Mouse (Mus musculus) left cerebral cortex, adult 11 months (tissue): ENCODE results near the gene Bicc1.
"Not testable (repeated sequence)": the region's sequence is repeated elsewhere in the genome, so short reads cannot be mapped to it uniquely, and the experiment has no call there.

Experiments
- DNase-seq: peaks from one replicate; pipeline ENCODE4 v3.0.0; 2022; ENCODE audit warnings: low spot score

Bicc1 gene

DNA sequence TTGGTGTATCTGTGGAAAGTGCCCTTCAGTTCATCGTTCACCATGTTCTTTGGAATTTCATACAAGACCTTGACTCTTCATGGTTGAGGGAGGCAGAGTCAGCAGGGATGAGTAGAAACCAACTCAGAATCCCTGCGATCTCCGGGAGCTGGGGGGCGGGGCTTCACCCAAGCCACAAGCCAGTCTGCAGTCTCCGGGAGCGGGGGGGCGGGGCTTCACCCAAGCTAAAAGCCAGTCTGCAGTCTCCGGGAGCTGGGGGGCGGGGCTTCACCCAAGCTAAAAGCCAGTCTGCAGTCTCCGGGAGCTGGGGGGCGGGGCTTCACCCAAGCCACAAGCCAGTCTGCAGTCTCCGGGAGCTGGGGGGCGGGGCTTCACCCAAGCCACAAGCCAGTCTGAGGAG, 213.4 kb downstream of the Bicc1 start:
- not testable (repeated sequence) for DNase-seq

DNA sequence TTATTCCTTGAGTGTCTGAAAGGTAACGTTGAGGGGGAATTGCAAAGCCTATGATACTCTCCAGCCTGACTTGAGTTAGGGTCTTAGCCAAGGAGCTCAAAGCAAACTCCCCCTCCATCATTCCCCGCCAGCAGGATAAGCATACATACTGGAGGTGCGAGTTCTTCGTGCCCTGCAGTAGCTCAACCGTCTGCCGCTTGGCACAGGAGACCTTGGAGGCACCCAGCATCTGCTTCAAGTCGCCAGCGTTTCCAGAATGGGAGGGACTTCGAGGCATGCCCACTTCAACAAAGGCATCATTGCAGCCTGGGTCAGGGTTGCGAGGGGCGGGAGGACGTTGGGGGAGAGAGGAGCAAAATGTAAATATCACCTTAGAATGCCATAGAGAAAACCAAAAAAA, 214.4 kb downstream of the Bicc1 start:
- no peak for DNase-seq

DNA sequence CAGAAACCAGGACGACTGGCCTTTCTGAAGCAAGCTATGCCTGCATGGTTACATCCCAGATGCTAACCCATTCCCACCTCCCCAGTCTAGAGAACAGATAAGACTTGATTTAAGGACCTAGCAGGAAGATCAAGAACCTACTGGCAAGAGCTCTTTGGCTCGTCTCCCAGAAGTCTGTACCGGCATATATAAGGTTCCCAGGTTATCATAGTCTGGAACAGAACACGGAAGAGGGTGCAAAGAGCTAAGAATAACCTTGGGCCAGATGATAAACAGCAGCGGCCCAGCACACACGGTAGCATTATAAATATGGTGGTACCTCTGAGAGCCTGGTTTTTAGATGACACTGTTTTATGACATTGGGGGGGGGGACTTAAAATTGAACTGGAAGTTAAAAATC, 217.9 kb downstream of the Bicc1 start:
- no peak for DNase-seq

DNA sequence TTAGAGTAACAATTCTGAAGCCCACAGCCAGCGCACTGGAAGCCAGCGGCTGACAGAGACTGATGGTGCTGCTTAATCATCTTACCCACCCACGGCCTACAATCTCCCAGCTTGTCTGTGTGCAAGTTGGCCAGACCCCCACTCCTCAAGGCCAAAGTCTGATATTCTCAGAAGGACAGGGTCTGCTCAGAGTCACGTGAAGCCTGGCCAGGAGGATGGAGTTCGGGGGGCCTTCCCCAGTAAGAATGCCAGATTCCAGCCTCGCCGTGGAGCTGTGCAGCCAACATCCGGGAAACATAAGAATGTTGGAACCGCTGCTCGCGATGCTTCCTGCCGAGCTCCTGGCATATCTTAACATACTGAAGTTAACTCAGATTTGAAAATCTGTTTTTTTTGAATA, 219.7 kb downstream of the Bicc1 start:
- no peak for DNase-seq

DNA sequence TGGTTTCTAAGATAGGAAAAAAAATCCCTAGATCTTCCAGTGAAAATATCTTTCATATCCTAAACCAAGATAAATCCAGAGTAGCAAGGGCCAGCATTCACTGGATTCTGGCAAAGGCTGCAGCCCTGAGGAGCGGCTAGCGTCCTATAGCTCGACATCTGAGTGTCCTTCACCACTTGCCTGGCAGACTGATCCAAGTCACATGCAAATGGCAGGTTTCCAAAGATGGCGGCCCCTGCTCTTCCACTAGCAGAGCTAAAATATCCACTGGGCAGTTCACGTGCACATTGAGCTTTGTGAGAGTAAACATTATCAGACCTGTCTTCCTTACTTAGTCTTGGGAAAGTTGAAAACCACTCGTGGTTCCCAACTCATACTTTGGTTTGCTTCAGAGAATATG, 222.1 kb downstream of the Bicc1 start:
- DNase-seq, result no peak

DNA sequence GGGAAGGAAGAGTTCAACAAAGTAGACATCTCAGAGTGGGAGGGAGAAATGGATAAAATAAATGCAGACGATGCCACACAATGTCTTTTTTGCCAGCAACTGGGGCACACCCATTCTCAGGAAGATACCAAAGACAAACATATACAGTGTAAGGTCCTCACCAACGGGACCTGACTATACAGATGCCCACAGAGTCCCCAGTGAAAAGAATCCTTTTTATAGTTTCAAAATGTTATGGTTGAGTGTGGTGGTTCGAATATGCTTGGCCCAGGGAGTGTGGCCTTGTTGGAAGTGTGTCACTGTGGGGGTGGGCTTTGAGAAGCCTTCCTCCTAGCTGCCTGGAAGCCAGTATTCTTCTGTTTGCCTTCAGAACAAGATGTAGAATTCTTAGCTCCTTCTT, 223.5 kb downstream of the Bicc1 start:
- DNase-seq, result no peak

DNA sequence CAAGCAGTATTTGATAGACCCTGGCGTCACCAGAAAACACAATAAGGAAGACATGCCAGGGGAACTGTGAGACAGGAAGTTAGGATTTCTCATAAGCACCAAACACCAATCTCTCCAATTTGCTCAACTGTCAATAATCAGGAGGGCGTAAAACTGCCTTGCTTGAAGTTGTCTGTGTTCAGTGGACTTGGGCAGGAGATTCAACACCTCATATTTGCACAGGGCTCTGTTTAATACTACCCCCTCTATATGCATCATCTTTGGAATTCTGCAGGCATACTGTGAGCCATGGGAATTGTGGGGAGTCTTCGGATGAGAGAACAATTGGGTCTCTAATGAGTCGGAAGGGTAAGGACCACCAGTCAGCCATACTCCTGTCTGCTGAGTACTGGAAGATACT, 233.4 kb downstream of the Bicc1 start:
- no peak for DNase-seq

DNA sequence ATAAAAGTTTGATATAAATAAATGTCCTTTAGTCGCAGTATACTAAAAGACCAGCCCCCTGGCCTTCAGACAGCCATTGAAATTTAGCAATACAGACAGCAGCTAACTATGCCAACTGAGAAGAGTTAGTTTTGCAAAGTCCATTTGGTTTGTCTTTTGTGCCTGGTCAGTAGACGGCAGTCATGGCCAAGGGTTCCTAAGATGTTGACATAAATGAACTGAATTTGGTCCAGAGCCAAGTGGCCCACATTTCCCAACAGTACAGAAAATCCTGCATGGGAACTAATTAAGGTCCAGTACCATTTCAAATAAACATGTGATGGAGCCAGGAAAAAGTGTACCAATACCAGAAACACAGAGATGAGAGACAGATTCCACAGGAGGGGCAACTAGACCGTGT, 235.2 kb downstream of the Bicc1 start:
- DNase-seq, result no peak

DNA sequence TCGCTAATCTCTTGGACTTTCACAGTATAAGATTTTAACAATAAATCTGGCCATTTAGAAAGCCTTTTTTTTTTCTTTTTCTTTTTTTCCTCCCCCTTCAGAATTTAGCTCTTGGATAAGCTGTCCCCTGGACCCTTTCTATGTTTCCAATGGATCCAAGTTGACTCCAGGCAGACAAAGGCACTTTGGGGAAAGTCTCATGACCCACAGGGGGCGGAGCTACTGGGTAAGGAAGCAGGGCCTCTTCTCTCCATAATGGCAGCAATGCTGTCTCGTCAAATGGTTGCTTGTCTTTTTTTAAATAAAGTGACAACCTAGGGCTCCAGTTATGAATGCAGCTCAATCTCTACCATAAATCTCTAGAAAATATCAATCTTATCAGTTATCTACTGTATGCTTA, 235.6 kb downstream of the Bicc1 start:
- DNase-seq, result no peak

DNA sequence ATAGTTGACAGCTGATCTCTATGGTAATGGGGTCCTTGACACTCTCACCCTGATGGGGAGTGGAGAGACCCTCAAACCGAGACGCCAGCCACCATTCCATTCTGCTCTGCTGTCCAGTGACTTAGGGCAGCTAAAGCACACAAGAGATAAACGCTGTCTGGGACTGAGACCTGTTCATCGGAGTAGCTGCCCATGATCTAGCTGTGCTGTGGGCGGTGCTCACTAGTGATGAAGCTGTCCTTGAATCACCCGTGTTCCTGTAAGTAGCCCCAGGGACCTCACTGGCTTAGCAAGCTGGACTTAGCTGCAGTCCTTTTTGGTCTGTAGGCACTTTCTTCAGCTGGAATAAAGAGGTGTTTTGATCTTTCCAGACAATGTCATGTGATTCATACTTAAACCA, 238.0 kb downstream of the Bicc1 start:
- no peak for DNase-seq

DNA sequence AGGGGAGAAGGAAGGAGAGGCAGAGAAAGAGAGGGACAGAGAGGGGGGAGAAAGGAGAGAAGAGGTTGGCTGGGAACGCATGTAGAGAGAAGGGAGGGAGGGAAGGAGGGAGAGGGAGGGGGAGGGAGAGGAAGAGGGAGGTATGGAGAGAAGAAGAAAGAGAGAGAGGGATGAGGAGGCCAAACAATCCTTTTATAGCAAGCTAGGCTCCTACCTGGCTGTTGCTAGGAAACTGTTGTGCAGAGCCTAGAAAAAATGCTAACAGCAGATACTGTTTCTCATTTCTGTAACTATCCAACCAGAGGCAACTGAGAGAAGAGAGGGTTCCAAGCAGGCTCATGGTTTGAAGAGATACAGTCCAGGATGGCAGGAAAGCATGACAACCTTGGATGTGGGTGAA, 239.6 kb downstream of the Bicc1 start:
- DNase-seq, result no peak

DNA sequence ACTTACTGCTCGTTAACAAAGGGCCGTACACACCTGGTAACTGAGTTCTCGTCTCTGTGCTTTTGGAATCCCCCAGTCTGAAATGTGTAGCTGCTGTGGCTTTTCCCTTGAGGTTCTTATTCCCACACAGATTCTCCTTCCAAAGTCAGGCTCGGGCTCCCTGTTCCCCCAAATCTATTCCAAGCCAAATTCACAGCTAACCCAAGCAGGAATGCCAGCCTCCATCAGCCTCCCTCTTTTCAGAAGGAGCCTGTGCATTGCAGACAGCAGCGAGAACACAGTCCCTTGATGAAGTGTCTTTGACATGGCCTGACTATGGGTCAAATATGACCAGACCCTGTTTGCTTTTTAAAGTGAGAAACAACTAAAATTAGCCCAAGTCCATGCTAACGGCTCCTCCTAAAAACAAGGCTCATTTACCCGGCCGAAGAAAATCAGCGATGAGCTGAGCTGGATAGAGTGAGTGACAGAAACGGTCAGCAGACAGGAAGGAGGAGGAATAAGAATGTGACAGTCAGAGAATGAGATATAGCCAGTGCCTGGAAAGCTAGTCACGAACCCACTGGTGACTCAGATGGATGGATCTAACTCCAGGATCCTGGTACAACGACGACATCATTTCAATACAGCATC, 240.4 kb downstream of the Bicc1 start:
- no peak for DNase-seq

DNA sequence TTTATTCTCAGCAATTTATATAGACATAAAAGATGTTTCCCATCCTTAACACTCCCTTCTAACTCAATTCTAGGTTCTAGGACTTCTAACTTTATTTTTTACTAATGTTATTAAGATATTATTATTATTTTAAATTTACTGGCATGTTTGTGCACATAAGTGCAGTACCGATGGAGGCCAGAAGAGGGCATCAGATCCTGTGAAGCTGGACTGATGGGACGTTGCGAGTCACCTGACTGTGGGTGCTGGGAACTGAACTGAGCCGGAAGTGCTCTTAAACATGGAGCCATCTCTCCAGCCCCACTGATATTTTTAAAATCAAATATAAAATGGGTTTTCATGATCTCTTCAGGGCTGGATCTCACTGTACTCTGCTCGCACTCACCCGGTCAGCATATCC, 242.8 kb downstream of the Bicc1 start:
- DNase-seq, result no peak

DNA sequence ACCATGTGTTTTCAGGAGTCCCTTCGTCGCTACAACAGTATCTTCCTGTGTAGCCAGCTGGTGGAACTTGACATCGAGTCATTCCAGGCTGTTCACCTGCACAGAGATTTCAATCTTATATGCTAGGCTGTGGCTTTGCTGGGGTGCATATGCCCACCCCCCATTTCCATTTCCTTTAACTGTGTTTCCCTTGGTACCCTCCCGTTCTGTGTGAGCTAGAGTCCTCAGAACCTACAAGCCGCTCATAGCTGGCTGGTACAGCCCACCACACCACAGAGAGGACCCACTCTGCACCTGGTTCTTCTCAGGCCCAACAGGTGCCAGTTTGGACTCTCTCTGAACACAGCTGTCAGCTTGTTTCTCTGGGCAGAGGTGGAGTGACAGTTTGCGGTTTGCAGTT, 244.4 kb downstream of the Bicc1 start:
- no peak for DNase-seq

DNA sequence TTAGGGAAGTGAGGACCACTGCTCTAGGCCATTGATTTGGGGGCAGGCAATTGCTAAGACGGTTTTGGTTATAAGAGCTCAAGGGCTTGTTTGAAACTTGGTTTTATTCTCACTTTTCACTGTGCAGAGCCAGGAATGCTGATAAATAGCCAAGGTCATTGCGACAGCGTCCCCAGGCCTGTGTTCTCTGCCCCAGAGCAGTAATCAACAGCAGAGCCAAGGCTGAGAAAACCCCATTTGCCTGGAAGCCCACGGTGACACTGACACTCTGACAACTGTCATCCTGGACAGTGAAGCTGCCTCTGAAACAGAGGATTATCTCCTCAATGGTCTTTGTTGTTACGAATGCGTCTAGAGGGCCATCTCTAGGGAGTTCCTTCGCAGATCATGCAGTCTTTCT, 255.6 kb downstream of the Bicc1 start:
- no peak for DNase-seq

DNA sequence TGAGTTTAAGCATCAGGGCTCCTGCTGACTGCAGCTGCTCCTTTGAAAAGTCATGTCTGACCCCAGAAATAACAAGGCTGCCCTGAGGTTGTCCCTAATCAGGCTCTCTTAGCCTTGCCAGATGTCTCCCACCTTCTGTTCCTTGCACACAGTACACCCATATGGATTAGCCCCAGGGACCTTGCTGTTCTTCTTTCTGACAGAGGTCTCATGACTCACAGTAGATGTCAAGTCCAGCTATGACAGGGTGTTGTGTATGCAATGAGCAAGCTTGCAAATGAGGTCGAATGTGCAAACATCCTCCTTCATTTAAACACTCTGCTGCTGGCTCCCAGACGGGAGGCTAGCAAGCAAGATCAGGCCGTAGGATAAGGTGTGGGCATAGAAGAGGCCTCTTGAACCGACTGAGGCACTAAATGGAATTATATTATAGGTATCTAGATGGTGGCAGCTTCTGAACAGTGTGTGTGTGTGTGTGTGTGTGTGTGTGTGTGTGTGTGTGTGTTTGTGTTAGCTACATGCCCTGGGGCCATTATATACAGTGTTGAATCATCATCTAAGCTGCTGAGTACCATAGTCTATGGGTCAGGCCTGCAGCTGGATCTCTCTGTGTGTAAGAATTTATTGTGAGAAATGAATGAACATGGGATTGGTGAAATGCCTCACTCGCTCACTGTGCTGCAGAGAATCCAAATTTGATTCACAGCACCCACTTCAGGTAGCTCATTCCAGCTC, 256.6 kb downstream of the Bicc1 start:
- DNase-seq, result no peak

DNA sequence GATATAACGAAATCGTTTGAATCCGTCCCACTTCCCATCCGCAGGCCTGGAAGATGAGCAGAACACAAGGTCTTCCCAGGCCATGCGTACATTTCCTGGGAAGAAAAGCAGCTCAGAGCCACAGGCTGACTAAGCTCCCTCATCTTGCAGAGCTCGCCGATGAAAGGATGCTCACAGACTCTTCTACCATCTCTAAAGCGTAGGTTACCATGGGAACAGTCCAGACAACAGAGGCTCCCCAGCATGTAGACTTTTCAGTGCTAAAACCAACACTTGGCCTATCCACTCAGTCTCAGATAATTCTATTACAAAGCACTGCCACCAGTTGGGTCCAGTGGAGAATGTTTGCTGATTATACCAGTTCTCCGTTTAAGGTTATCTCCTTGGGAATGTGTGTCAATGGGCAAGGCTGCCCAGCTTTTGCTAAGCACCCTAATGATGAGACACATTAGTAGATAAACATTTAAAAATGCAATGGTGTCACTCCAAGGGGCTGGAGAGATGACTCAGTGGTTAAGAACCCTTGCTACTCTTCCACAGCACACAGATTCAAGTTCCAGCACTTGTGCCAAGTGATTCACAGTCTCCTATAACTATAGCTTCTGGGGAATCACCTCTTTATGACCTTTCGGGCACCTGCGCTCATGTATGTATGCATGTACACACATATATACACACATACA, 258.2 kb downstream of the Bicc1 start:
- peak; percentile 25 for DNase-seq

DNA sequence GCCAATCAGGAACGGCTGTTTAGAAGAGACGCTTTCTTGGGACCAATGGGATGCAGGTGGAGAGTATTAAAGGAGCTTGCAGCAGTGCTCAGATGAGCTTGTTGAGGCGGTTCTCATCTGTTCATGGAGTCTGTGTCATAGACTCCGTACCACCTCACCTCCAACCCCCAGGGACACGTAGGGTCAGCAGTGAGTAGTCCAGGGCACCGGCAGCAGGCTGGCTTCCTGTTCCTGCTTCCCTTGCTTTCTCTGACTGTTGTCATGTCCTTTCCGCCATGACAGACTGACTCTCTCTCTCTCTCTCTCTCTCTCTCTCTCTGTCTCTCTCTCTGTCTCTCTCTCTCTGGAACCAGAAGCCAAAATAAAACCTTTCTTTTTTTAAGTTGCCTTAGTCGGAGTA, 263.6 kb downstream of the Bicc1 start:
- no peak for DNase-seq

DNA sequence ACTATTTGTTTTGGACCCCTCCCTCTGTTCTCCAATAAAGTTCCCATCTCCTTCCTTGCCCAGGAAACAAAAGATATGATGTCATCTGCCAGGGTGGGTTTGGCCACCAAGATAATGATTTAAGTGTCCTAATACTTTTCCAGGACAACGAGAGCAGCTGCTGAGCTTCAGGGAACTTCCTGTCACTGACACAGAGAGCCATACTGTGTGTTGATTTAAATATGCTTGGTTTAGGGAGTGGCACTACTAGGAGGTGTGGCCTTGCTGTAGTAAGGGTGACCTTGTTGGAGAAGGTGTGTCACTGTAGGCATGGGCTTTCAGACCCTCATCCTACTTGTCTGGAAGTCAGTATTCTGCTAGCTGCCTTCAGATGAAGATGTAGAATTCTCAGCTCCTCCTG, 281.5 kb downstream of the Bicc1 start:
- no peak for DNase-seq

DNA sequence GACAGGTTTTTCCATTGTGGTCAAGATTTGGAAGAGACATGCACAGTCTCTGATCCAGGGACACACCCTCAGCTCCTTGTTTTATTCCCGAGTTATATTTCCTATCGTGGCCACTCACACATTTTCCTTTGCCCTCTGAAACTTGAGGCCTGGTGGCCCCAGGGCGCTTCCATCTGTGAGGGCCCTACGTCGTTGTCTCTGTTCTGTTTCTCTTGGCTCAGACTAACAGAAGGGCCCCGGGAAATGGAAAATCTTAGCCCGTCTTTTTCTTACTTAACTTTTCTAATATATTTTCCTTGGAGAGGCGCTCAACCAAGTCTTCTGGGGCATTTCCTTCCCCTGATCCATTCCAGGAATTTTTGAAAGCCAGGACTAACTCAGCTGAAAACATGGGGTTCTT, 281.9 kb downstream of the Bicc1 start:
- no peak for DNase-seq

DNA sequence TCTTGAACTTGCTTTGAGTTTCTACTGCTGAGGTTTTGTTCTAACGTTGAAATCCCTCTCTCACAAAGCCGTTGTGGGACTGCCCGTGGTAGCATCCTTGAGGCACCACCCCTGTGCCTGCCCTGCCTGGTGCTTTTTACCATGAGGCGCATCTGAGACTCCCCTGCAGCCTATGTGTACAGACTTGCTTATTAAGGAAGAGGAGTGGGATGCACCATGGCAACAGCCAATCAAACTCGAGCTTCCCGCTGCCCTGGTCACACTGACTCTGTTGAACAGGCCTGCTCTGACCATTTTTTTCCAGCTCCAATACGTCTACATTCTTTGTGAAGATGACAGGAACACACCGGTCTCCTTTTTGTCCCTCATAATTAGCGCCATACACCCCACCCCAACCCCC, 283.0 kb downstream of the Bicc1 start:
- no peak for DNase-seq

DNA sequence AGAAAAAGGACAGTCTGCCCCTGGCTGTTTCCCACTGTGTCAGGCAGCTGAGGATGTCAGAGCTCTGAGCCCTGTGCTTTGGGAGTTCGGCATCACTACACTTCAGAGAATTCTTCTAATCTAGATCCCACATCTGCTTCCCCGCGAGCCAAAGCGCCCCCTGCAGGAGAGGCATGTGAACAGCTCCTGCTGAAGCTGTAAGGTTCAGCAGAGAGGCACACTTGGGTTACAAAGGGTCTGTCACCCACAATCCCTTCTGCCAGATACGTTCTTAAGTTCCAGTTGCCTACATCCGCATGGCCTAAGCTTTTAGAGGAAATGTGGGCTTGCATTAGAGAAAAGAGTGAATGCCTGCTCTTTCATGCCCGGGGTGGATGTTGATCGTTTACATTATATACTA, 283.4 kb downstream of the Bicc1 start:
- no peak for DNase-seq

DNA sequence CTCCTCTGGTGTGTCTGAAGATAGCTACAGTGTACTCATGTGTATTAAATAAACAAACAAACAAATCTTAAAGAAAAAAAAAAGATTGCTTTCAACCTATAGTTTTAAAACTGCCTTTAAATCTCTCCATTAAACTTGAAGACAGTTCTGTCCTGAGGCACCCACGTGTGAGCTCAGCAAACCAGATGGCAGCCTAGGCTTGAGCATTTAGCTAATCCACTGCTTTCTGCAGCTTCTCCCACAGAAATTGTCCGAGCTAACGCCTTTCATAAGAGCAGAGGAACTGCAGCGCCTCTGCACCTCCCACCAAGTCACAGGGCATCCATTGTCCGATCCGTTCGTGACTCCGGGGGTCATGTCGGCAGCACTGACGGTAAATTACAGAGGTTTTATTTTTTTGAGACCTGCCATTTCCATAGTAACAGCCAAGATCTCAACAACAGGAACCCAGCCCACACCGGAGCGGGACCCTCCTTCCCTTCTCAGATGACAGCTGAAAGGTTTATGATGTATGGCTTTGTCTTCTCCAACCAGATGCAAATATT, 284.4 kb downstream of the Bicc1 start:
- no peak for DNase-seq
